Mouse (Mus musculus): ENCODE data around the gene 1700001P01Rik.

The 1700001P01Rik gene

DNA sequence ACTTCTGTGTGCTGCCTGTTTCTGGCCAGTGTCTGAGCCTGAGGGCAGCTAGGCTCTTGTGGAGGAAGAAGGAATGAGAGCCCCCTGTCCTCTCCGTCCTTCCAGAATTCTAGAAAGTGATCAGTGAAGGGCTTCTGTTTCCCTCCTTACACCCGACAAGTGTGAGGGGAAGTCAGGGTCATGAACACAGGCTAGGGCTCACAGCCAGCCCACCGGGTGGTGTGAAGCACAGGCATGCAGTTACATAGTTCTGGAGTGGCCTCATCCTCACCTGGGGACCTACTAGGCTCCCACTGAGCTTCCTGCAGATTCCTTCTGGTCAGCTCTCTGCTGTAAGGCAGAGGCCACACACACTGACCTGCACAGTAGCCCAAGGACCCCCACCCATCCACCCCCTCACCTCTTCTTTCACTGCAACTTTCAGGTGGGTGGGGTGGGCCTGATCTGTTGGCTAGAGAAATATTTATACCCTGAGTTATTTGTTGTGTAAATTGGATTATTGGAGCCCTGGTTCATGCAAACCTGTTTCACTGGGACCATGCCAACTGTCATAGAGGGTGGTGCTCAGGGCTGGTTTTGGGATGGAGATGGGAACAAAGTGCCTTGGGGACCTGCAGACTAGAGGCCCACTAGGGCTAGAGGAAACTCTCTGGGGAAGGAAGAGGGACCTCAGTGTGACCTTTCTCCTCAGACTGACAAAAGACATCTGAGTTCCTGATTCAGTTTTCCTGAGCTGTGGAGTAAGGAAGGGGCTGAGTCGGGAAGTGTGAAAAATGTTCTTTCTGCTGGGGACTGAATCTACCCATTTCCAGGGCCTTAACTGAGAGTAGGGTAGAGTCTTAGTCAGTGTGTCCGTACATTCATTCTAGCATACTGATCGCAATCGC, 33.8 kb upstream of the 1700001P01Rik start:
- DNase-seq: peak; percentile 64

DNA sequence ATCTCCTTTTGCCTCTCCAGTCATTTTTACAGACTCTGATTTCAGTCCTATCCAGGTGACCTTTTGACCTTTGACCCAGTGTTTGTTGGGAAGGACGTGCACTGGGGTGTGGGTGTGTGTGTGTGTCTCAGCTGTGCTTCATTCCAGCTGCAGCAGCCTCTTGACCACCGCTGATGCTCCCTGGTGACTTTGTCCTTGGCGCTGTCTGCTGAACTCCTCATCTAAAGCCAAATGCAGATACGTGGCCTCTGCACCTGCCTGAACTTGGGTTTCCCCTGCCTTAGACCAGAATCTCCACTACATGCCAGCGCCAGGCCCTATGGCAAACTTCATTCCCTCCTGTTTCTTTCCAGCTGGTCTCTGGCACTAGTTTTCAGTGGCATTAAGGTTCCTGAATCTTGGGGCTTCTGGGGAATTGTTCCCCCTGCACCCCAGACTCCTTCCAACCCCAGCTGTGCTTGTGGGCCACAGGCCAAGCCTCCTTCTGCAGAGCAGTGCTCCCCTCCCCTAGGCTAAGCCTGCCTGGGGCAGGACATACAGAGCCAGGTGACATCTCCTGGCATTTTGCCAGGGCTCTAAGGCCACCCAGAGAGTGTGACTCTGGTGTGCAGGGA, 33.0 kb upstream of the 1700001P01Rik start:
- DNase-seq: peak; percentile 77

DNA sequence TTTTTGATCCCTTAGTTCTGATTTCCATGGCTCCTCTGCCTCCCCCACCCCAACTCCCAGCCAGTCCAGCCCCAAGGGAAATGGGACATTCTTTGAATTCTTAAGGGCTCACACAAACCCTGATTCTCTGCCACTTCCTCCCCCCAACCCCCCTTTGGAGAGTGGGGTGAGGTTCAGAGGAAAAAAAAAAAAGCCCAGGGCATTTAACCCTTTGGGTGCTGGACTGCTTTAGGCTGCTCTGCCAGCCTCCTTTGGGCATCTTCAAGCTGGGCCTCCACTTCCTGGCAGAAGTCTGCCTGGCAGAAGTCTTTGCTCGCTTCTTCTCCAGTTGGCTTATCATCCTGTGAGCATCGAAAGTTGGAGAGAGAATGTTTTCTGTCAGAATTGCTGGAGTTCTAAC, 32.4 kb upstream of the 1700001P01Rik start:
- DNase-seq: peak; percentile 51

DNA sequence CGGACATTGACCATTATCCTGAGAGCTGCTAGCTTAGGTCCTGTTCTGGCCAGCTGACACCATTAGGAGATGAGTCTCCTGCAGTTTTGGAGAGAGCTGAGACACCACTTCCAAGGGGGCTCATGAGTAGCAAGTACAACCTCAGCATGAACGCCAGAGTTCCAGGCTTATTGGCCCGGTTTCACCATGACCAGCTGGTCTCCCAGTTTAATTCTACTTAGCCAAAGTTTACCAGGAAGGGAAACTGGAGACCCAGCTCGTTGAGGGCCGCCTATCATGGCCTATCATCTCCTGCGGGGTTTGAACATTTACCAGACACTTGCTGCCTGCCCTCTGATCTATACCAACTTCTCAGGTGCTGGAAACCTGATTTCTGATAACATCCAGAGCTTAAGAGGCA, 31.9 kb upstream of the 1700001P01Rik start:
- peak; percentile 47 for DNase-seq

DNA sequence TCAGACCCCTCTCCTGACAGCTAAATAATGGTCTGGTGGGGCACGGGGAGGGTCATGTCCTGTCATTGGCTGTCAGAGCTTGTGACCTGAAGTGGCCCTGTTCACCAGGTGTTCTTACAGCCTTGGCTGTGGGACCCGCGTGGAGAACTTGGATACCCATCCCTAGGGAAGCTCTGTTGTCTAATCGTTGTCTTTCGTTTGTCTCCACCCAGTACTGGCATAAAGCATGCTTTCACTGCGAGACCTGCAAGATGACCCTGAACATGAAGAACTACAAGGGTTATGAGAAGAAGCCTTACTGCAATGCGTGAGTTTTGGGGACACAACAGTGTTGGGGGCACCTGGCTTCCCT, 30.9 kb upstream of the 1700001P01Rik start:
- DNase-seq: peak; percentile 40

DNA sequence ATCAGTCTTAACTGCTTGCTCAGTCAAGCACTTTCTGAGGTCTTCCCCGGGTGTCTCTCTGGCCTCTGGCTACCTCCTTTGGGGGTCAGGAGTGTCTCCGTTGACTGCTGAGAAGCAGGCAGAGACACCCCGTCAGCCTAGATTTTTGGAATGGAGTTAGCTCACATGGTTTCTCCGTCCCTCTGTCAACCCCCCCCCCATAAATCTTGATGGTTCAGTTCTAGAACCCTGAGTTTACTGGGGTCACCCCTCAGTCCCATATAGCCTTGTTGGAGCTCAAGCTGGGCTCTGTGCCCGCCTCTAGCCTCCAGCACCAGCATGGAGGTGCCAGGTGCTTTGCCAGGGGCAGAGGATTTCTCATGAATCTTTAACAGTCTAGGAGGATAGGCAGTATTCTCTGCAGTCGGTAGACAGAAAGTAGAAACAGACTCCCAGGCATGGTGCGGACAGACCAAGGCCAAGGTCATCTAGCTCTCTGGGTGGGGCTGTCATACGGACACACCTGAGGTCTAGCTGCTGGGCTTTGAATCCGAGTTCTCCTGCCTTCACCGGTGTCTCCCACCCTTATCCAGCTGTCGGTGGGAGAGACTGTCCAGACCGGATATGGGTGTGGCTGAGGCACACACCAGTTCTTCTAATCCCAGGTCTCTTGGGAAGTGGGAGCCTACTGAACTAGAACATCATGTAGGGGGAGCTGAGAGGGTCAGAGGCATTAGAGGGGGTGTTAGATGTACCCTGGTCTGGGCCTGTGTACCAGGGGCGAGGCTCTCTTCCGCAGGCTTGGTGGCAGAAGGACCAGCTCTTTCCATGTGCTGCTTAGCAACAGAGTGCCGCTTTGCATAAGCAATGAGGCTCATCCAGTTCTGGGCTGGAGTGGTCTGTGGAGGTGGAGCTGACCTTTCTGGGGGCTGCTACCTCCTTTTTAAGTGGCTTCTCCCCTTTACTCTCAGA, 30.2 kb upstream of the 1700001P01Rik start:
- peak; percentile 59 for DNase-seq

DNA sequence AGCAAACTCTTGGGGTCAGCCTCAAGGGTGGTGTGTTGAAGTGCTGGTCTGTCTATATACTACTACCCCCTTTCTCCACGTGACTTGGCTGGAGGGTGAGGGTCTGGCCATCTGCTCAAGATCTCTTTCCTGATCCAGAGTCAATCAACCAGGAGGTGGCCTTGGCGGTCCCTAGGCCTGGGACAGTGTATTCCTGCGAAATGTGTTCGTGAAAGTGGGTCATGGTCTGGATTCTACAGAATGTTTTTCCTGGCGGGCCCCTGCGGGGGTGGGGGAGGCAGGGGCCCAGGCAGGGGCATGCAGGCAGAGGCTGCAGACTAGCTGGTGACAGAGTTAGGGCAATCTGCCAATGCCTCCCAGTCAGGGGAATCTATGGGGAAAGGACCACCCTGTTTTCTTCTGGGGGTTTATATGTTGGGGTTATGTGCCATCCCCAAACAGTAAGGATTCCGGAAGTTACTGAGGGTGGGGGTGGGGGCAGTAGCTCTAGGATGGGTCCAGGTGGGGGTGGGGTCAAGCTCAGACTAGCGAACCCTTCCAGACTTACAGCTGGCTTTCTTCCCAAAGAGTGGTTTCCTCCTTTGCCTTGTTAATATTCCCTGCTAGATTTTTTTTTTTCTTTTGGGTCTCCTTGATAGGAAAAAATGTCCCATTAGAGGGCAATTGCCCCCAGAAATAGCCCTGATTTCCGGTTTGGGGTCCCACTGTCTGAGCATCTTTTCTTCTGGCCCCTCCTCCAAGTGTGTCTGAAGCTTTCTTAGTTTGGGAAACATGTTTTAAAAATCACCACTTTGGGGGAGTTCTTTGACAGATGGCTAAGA, 29.3 kb upstream of the 1700001P01Rik start:
- DNase-seq: peak; percentile 57

DNA sequence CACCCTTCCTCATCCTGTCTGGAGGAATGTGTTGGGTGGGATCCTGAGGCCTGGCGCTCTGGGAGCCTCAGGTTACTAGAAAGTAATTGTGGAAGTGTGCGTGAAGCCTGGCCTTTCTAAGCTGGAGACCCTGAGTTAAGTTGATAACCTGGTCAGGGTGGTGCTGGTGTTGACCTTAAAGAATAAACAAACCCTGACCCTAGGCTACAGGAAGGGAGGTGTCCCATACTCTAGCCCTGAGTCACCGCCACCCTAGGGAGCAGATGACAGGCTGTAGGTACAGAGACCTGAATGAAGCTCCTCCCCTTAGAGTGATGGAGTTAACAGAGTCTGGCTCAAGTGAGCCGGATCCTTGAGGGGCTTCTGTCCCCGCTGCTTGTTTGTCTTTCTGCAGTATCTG, 28.1 kb upstream of the 1700001P01Rik start:
- no peak for DNase-seq

DNA sequence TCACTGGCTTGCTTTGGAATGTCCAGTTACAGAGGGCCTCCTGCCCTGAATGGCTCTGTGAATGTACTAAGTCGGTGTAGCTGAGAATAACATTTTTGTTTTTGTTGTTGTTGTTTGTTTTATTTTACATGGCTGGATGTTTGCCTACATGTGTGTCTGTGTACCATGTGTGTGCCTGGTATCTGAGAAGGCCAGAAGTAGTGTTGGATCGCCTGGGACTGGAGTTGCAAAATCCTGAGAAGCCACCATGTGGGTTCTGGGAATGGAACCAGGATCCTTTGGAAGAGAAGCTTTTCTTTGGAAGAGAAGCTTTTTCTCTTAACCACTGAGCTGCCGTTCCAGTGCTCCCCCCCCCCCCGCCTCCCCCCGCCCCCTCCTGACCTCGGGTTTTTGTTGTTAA, 26.8 kb upstream of the 1700001P01Rik start:
- no peak for DNase-seq

DNA sequence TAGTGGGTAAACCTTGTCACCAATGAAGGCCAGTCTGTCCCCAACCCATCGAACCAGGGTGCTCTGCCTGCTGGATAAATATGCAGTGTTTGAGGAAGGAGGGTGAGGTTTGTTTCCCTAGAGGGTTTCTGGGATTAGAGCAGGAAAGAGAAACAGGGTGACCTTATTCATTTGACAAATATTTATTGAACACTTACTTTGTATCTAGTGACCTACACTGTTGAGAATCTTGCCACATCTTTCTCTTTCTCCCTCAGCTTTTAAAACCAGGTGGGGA, 26.4 kb upstream of the 1700001P01Rik start:
- DNase-seq: no peak

DNA sequence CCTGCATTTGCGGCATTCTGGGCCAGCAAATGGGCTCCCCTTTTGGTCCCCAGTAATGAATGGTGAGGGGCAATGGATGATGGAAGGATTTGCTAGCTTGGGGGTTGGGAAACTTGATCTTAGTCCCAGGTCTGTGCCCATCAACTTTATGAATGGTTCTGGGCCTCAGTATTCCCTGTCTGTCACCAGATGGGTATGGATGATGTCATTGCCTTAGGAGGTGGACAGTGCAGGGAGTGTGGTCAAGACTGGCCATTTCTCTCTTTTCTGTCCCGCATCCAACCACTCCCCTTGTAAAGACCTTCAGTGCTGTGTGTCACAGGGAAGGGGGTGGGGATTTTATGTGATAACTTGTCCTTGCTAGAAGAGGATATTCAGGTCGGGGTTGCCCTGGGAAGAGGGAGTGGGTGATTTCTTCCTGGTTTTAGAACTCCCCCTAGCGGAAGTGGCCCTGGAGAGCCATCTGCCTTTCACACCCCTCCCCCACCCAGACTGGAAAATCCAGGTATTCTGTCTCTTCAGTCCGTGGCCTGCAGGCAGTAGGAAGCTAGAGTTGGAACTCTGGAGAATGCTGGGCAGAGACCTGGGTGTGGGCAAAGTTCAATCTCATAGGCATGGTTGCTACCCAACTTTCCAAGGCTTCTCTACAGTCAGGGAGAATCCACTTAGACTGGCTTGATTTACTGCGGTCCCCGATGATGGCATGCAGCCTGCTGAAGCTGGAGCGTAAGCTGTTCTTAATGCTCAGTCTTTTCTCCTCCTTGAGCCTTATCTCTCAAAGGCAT, 25.9 kb upstream of the 1700001P01Rik start:
- DNase-seq: peak; percentile 78

DNA sequence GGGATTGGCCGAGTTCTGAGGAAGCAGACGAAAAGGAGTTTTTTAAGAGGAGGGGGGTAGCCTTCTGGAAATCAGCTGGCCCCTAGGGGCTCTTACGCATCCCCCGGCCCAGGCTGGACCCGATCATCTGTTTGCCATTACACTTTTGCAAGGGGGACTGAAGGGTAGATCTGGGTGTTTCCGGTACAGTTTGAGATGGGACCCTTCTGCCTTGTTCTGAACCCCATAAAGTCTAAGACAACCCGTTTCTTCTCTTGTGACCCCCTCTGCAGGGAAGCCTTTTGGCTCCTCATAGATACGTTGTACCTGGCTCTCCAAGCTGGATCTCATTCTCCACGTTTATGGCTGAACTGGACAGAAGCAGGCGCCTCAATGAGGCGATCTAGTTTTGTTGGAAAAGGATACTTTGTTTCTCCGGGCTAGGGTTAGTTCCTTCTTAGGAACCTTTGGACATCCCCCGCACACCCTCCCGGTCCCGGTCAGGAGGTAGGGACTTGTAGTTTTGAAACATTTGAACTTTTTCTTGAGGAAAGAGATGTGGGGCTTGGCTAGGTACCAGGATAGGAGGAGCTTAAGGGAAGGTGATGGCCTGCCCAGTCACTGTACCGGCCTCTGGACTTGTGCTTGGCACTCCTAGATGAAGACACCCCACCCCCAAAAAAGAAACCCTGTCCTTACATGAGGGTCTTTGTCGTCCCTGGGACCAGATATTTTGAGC, 25.1 kb upstream of the 1700001P01Rik start:
- no peak for DNase-seq

DNA sequence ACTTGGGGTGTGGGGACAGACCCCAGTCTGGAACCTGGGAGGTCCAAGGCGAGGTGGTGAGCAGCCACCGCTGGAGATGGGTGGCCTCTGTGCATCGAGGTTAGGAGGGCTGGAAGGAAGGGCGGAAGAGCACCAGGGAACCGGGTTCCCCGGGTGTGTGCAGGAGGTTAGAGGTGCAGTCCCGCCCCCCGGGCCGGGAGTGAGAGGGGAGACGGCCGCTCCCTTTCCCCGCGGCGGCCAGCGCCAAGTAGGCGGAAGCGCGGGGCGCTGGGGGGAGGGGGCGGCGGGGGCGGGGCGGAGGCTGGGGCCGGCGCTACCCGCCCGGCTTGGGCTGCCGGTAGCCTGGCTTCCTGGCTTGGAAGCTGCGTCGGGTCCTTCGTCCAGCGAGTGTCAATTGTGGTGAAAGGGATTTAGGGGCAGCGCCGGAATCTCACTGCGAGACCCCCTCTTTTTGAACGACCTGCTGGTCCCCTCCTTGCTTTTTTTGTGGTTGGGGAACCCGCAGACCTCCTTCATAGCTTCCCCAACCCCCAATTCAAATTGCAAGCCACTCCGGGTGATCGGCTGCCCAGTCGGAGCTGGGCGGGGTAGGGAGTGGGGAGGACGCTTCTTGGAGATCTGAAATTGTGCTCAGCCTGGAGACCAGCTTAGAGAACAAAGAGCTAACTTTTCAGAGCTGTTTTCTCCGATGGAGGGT, 24.4 kb upstream of the 1700001P01Rik start:
- DNase-seq: no peak

DNA sequence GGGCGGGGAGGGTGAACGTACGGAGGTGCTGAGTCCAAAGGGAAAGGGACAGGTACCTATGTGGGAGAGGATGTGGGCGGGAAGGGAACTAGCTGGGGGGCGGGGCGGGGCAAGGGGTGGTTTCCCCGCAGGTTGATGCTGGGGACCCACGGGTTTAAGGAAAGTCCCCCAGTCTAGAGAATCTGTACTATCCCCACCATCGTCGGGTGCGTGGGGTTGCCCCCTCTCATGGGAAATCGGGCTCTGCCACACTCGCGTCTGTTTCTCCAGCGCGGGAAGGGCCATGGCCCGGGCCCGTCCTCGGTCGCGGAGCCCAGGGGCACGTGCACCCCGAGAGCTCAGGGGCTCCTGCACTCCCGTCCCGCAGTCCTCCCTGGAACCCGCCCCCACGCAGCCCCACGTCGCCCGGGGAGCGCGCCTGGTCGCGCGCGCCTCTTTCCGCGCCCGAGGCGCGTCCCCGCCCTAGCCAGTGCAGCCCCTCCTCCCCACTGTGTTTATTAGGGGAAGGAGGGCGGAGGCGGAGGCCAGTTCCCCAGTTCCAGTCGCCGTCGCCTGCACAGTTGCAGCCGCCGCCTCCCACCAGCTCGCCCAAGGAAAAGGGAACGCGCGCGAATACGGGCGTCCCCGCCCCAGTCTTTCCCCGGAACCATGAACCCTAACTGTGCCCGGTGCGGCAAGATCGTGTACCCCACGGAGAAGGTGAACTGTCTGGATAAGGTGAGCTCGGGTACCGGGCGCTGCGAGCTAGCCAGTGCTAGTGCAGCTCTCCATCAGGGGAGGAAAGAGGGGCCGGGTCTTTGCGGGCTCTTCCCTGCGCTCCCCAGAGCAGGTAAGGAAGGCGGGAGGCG, 23.7 kb upstream of the 1700001P01Rik start:
- DNase-seq: peak; percentile 93

DNA sequence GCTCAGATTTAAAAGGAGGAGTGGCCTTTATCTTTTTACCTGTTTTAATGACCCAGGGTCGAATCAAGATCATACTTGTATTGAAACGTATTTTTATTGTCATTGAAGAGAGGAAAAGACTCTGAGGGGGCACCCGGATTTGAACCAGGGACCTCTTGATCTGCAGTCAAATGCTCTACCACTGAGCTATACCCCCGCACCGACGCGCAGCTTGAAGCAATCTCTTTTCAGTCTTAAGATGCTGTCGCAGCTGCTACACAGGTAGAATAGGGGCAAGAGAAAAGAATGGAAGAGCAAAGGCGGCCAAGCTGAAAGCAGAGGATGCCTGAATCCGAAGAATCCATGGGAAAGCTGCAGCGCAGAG, 23.0 kb upstream of the 1700001P01Rik start, which contains the start of gene Lasp1:
Gene Lasp1 (plus strand): TSS at position 219 of the 364 bp plus-strand sequence.
- peak; percentile 96 for DNase-seq

DNA sequence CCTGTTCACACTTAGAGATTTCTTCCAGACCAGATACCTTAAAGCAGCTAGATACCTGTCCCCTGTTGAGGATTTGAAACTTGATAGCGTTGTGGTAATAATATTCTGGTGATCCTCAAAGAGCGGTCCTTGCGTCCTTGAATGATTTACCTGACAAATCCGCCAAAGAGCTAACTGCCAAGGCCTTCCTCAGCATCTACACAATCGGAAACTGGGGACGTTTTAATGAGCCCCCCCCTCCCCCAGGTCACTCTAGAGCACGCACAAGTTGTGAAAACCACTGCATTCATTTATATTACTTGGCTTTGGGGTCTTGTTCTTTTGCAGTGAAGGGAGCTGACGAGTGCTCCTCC, 22.3 kb upstream of the 1700001P01Rik start:
- DNase-seq: no peak

DNA sequence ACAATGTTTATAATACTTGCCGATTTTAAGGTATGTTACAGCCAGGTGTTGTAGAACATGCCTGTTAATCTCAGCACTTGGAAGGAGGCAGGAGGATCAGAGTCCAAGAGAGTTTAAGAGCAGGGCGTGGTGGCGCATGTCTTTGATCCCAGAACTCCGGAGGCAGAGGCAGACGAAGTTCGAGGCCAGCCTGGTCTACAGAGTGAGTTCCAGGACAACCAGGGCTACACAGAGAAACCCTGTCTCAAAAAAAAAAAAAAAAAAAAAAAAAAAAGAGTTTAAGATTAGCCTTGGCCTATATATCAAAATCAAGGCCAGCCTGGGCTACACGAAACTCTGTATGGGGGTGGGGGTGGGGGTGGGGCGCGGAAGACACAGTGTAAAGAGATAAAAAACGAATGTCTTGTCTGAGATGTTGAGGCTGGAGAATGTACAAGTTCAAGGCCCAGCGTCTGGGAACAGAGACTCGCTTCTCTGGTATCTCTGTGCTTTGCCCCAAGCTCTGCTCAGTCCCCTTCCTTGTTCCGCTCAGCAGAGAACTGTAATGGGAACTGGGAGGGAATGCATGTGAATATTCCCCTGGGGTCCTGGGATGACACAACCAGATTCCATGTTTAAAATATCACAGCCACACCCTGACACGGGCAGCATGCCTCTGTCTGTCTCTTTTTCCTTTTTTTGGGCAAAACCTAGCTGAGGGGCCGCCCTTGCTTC, 21.8 kb upstream of the 1700001P01Rik start:
- peak; percentile 53 for DNase-seq

DNA sequence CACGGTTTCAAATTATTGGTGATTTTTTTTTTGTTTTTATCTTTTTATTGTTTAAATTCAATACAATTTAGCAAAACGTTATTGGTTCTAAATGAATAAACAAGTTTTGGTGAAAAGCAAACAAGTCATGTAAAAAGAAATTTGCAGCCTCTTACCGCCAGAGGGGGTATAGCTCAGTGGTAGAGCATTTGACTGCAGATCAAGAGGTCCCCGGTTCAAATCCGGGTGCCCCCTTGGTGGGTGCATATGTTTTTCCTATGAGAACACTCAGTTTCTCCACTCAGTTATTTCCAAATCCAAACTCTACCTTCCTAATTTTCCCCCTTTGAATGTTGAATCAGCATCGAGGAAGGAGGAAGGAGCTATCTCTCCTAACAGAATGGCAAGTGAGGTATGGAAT, 21.2 kb upstream of the 1700001P01Rik start:
- DNase-seq: peak; percentile 91

DNA sequence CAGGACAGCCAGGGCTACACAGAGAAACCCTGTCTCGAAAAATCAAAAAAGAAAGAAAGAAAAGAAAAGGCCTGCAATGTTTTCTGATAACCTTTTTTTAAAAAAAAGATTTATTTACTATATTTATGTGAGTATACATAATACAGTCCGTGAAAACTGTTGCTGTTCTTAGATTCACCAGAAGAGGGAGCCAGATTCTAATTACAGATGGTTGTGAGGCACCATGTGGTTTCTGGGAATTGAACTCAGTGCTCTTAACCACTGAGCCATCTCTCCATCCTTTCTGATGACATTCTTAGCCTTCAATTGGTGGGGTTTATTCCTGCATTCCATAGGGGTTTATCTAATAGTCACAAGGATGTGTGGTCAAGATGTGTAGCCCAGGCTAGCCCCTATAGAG, 17.4 kb upstream of the 1700001P01Rik start:
- peak; percentile 89 for DNase-seq

Data from cerebellum, adult 9-10 months (tissue).